Mouse (Mus musculus): ENCODE results near the gene Tecta. TPM values are rescaled to one million over a fixed set of nuclear protein-coding genes. Genes with fewer than 3 reads are reported as not detected.

Tecta gene
- total RNA-seq, 2 experiments from 2014 or later, result 0.23 to 0.32 TPM

DNA sequence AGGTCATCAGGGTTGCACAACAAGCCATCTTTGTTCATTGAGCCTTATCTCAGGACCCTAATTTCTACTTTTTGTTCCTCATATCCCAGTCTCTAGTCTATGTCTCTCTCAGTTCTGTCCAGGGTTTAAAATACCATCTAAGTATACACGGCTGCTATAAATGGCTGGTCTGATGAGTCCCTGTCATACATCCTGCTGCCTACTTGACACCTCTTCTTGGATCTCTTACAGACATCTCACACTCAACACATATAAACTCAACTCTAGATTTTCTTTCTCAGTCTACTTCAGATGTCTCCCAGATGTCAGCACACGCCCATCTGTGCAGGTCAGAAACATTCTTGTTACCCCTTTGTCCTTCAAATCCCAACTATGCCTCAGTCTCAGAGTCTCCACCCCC lies 78.3 kb downstream of the Tecta start:
- DNase-seq (ENCODE audit: low spot score in 2 of 2), result no peak

DNA sequence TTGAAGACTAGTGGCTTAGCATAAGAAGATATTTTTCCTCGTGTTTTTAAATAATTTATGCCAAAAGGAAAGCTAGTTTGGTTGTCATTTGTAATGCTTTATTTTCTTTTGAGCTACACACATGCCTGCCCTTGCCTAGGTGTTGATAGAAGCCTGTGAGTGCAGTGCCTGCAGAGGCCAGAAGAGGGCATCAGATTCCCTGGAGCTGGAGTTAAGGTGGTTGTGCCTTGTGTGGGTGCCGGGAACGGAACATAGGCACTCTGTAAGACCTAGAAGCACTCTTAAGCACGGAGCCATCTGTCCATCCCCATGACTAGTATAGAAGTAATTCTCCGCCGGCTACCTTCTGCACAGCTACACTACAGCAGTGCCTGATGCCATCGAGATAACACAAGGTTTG lies 79.1 kb downstream of the Tecta start:
- peak in 1 of 2 experiments; percentile 5 for DNase-seq (ENCODE audit: low spot score in 2 of 2)

DNA sequence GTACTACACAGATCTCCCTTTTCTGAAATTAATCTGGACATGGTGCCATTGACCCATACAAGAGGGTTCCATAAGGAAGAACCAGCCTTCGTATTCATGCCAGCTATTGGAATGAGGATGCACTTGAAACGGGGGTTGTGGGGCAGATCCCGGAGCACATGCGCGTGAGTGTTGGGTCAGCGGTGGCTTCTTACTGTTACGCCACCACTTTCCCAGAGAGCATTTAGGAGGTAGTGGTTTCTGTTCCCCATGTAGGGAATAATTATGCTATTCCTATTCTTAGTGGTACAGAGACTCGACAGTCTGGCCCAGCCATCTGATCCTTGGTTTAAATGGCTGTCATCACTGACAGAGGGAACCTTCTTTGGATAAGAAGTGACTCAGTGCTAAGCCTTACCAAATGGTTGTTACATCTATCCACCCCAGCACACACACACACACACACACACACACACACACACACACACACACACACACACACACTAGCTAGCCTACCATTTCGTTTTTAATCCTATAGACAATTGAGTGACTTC lies 81.2 kb downstream of the Tecta start:
- DNase-seq (ENCODE audit: low spot score in 2 of 2), result peak in 1 of 2 experiments; percentile 13

DNA sequence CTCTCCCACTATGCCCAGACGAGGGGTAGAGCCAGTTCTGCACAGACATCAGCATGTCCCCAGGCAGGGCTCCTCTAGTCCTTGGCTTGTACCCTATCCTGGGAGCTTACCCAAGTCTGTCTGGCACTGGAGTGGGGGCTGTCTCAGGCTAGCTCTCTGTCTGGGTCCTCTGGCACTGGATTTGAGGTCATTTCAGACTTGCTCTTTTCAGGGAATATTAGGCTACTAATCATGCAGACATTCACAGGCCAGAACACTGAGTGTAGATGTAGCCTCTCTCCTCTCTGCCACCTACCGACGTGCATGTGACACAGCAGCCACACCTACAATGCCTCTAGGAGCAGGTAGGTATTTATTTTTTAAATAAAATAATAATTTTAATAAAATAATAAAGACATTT lies 82.4 kb downstream of the Tecta start:
- DNase-seq (ENCODE audit: low spot score in 2 of 2), result peak in 1 of 2 experiments; percentile 24

DNA sequence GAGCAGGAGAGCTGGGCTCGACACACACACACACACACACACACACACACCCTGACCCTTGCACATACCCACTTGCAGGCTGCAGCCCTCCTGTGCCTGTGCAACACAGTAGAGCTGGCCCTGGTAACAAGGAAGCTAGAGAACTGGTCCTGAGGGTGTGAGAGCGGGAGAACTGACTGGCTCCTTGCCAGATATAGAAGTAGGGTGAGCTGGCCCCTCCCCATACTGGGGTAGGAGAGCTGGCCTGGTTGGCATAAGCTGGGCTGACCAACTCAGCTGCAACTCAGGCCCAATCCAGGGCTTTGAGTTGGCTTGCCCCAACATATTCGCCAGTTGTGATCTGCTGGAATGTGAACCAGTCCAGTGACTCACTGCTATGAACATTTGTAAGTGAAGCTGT lies 83.9 kb downstream of the Tecta start:
- peak in 1 of 2 experiments; percentile 19 for DNase-seq (ENCODE audit: low spot score in 2 of 2)

DNA sequence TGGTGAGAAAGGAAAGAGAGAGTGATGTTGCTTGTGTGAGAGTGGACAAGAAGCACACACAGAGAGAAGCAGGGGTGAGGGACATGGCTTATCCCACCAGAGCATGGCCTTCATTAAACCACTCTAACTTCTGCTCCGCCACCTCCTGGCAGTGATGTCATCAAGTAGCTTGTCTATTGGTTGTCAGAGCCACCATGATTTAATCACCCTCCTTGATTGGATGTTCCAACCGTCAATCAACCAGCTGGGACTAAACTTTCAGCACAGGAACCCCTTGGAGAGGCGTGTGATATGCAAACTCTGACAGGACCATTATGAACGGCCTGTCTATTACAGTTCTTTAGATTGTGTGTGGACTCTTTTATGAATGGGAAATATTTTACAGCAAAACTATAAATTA lies 84.8 kb downstream of the Tecta start:
- DNase-seq (ENCODE audit: low spot score in 2 of 2), result no peak

DNA sequence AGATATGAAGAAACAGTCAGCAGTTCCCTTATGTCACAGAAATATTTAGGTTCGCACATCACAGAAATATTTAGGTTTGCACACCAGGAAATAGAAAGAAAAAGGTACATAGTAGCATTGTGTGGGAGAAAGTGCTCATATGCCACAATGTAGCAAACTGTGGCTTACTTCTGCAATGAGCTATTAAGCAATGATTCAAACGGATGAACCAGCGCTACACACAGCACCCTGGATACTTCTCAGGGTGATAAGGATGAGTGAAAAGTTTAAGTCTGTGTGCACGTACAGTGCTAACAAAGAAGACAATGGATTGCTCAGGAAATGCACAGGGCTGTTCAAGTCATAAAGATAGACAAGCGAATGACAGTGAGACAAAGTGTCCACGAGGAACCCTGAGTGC lies 85.3 kb downstream of the Tecta start:
- DNase-seq (ENCODE audit: low spot score in 2 of 2), result no peak

DNA sequence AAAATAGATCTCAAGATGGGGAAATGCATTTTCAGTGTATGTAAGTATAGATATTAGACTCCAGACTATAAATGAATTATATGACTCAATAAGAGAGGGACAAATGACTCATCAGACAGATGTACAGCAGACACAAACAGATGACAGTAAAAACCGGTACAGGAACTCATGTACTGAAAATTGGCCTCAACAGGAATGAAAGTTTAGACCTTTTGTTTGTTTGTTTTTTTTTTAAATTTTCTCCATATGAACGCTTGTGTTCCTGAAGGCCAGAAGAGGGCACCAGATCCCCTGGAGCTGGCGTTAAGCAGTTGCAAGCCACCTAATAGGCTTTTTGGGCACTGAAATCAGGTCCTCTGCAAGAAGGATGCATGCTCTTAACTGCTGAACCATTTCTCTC lies 85.9 kb downstream of the Tecta start:
- no peak for DNase-seq (ENCODE audit: low spot score in 2 of 2)

DNA sequence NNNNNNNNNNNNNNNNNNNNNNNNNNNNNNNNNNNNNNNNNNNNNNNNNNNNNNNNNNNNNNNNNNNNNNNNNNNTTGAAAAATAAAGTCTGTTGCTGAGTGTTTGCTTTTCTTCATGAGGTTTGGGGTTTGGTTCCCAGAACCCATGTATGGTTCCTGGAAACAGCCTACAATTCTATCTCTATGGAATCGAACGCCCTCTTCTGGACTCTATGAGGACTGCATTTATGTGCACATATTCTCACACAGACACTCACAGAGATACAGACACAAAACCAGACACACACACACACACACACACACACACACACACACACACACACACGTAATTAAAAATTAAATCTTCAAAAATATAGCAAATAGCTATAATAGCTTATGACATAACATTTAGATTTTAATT lies 88.4 kb downstream of the Tecta start:
- DNase-seq (ENCODE audit: low spot score in 2 of 2), result no peak

DNA sequence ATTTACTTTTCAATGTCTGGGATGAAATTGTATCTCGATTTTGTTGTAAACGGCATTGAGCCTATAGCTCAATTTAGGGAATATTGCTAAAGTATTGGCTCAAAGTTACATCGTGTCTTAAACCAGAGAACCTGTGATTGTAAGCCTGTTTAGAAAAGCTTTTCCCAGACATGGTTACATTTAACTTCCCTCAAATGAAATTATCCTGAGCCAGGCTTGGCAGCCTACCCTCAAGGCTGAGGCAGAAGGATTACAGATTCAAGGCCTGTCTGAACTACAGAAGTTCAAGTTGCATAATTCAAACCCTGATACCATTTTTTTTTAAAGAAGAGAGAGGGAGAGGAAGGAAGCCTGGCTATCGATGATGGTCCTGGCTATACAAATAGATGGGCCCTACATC lies 95.8 kb downstream of the Tecta start:
- no peak for DNase-seq (ENCODE audit: low spot score in 2 of 2)

DNA sequence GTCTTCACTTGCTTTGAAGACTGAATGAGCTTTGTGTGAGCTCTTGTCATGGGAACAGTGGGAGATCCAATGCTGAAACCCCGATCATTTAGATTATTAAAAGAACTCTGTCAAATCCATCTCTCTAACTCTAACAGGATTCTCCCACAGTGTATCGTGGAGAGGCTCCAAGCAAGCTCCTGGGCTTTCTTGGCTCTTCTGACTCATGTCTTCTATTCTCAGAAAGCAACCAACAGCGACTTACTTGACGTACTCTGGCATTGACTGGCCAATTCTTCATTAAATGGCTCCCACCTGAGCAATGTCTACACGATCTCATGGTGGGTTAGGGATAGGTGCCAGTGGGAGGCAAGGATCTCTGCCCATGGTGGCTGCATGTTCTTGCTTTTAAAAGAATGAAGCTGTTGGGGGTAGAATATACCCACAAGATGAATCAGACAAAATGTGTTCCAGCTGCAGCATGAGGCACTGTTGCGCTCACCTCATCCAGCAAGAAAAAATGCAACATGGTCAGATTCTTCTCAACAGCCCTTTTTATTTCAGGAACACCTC lies 98.6 kb downstream of the Tecta start:
- DNase-seq (ENCODE audit: low spot score in 2 of 2), result no peak

DNA sequence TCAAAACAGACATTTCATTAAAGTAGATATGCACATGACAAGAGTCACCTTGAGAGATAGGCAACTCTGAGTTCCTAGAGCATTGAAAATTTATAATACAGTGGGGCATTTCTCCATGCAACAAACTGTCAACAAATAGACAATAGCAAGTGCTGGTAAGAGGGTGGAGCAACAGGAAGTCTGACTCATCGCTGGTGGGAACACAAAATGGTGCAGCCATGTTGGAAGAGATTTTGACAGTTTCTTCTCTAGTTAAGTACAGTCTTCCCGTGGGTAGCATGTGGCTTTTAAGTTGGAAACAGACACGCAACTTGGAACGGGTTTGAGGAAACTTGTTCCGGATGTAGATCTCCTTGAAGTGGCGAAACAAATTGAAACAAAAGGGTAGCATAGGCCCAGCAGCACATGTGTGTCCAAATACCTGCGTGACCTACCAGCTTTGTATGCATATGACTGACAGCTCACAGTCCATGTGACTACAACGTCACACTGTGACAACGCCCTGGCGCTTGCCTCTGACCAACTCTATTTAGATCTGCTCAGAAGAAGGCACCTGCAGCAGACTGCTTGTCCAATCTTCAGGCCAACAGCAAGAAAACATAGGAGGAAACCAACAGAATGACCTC lies 103.3 kb downstream of the Tecta start:
- DNase-seq (ENCODE audit: low spot score in 2 of 2), result no peak

DNA sequence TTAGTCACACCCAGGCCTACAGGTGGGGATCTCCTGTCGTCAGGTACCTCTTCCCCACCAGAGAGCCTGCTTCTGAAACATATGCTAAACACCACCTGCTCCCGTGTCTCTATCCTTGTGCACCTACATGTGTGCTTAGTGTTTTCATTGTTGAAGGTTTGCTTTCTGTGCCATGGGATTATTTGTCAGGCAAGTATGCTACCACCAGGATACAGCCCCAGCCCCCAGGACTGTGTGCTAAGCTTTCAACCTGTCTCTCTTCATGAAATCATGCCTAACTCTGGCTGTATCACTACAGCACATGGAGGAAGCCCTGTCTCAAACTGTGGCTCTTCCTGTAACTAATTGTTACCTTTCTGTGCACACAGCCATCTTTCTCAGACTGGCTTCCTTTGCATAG lies 105.6 kb downstream of the Tecta start:
- no peak for DNase-seq (ENCODE audit: low spot score in 2 of 2)

DNA sequence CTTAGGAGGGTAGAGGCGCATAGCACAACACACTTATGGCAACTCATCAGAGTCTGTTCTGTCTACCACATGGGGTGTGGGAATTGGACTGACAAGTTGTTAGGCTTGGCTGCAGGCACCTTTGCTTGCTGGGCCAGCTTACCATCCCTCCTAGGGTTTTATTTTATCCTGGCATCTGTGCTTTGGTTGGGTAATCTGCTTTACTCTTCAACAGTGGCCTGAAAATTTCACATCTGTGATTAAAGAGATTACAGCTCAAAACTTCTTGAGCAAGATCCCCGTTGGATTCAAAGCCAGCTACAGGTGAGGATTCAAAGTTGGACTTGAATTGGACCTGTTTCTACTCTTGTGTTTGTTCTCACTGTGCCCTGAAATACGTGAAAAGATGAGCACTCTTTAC lies 106.1 kb downstream of the Tecta start:
- DNase-seq (ENCODE audit: low spot score in 2 of 2), result no peak

DNA sequence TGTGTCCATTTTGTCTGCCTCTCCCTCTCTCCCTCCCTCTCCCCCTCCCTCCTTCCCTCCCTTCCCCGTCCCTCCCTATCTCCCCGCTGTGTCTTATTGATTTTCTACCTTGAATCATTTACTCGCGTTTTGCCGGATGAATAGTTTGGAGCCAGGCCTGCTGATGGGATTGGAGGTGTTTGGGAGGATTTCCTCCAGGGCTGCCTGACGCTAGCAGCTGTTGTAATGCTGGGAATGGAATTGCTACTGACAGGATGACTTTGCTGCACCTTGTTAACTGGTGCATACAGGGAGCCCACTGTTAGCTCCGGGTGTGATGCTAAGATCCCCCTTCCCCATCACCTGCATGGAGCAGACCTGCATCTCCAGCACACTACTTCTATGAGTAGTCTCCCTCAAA lies 106.7 kb downstream of the Tecta start:
- no peak for DNase-seq (ENCODE audit: low spot score in 2 of 2)

DNA sequence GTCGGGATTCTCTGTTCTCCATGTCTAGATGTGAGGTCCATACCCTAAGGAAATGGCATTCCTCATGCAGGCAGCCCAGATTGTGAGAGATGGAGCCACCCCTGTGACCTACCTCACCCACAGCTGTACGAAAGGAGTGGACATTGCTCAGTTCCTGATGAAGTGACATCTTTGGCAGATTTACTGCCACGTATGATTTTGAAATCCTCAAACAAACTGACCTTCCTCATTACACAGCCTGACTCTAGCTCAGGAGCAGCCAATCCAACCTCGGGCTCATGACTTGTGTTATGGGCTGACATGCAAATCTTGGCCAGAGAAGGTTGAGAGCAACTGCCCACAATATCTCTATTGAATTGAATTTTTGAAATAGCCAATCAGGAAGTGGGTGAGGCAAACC lies 120.1 kb downstream of the Tecta start:
- no peak for DNase-seq (ENCODE audit: low spot score in 2 of 2)

Small RNAs within 50 kb of the gene (microRNA-seq; reads per million reads assigned to microRNA genes)
- gene Gm44311 (ENCODE audit: borderline number of aligned reads in 2 of 2), result 0 reads per million in 2 experiments

Other genes starting within 250 kb of the Tecta start
- gene Sc5d, start 135.7 kb downstream of the Tecta start, total RNA-seq (2021), result 100 to 1,000 TPM; 100 to 104 TPM
- 10 to 100 TPM; 23.8 to 41.1 TPM for gene Tbcel, start 107.9 kb upstream of the Tecta start, total RNA-seq (2021)